In the genomic region with DNA sequence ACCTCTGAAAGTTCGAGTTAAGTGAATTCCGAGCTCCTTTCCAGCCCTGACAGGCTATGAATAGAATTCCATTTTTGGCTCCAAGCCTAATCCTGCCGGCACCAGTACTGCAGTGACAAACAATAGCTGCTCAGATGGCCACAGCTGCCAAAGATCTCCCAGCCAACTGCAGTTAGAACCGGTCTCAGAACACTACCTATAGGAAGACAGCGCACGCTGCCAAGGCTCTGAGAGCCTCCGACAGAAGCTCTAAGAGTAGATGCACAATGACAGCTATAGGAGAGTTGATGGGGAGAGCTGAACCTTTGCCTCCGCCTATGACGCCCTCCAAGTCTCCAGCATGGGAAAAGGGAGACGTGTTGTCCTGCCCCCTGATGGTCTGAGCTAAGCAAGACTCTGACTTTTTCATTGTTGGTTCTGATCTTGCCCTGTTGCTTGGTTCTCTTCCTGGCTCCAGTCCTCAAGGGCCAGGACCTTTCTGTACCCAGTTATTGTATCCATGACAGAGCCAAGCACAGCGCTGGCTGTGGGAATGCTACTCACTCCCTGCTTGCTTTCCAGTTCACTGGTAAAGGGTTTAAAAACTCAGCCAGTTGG, we compare ENCODE assay signal across 8 mouse cellular contexts.
A peak's percentile ranks its signal among the peaks of the same experiment; 100 is the strongest.
DNase-seq lines count a peak whose midpoint lies in the region; ATAC-seq and TF ChIP-seq lines count a peak whose summit lies in the region.

No protein-coding gene starts in this region.

- H3K4me1 ChIP-seq in forebrain, postnatal 0 days (ENCODE audit: insufficient read depth): 0 out of 2 replicates have a peak, but pooled peaks cover 10% of the 10 kb centered on the region
- peaks cover 35% of the 10 kb centered on the region for H3K4me1 ChIP-seq in lung, embryonic 16.5 days (replicated peaks; ENCODE audit: control insufficient read depth, insufficient read depth, low read length)

- ATAC-seq in forebrain, postnatal 0 days: peak; percentile 91
- peak; percentile 91 for ATAC-seq in lung, embryonic 16.5 days (ENCODE audit: low read depth)

- H3K4me3 ChIP-seq in forebrain, postnatal 0 days (ENCODE audit: low read depth, low read length): 0 out of 2 replicates have a peak overlapping the region, but pooled peaks have one; percentile 6
- peak overlapping the region; percentile 9; the same call in 1 of the 2 replicates for H3K4me3 ChIP-seq in lung, embryonic 16.5 days (ENCODE audit: low read length)

- 3% methylated on average over 11 of the region's 11 CpGs for WGBS in forebrain, postnatal 0 days
- WGBS in lung, embryonic 16.5 days: 18% methylated on average over 11 of the region's 11 CpGs

- H3K27me3 ChIP-seq in forebrain, postnatal 0 days (ENCODE audit: insufficient read depth, low read length): no peaks in the 10 kb centered on the region
- H3K27me3 ChIP-seq in lung, embryonic 16.5 days (ENCODE audit: control insufficient read depth, insufficient read depth, low read depth, low read length): no peaks in the 10 kb centered on the region

- peak; percentile 59 for DNase-seq in urinary bladder, postnatal 14 days (ENCODE audit: low spot score)
- DNase-seq in urinary bladder, postnatal 10 days (ENCODE audit: low spot score): no peak
- peak; percentile 76 for DNase-seq in forebrain, postnatal 0 days
- peak; percentile 85 for DNase-seq in heart, postnatal 4 days
- DNase-seq in layer of hippocampus, adult 18-20 months (ENCODE audit: low spot score in 2 of 2): peak; percentile 33 to 63
- DNase-seq in right cerebral cortex, adult 18-20 months: peak; percentile 55
- DNase-seq in spleen, postnatal 10 days (ENCODE audit: low spot score in 2 of 2): no peak

- no peak overlapping the region for H3K9ac ChIP-seq in forebrain, postnatal 0 days
- H3K9ac ChIP-seq in lung, embryonic 16.5 days (ENCODE audit: low read length): peak overlapping the region; percentile 41

- H3K9me3 ChIP-seq in forebrain, postnatal 0 days (ENCODE audit: low read length): no peaks in the 10 kb centered on the region
- H3K9me3 ChIP-seq in lung, embryonic 16.5 days (ENCODE audit: control insufficient read depth, low read length): no peaks in the 10 kb centered on the region

- TF ChIP-seq CTCF in forebrain, postnatal 0 days (IDR thresholded peaks at IDR 0.05; ENCODE audit: low read depth): peak; percentile 47

- H3K4me2 ChIP-seq in forebrain, postnatal 0 days (ENCODE audit: low read depth): peak overlapping the region; percentile 39
- peak overlapping the region; percentile 41 for H3K4me2 ChIP-seq in lung, embryonic 16.5 days (ENCODE audit: low read depth, low read length)

- H3K27ac ChIP-seq in forebrain, postnatal 0 days (ENCODE audit: low read depth, low read length): no peak overlapping the region
- H3K27ac ChIP-seq in lung, embryonic 16.5 days (ENCODE audit: low read length): peak overlapping the region; percentile 80

- H3K36me3 ChIP-seq in forebrain, postnatal 0 days (ENCODE audit: insufficient read depth): no peaks in the 10 kb centered on the region
- no peaks in the 10 kb centered on the region for H3K36me3 ChIP-seq in lung, embryonic 16.5 days (ENCODE audit: control insufficient read depth, insufficient read depth, low read length)

Comparison
In these comparisons a context has a peak if more than half of its experiments do, and no peak if none do; other contexts are left out.
1. DNase-seq: peak in urinary bladder, postnatal 14 days (single experiment), forebrain, postnatal 0 days (single experiment), heart, postnatal 4 days (single experiment), layer of hippocampus, adult 18-20 months (2 of 2) and right cerebral cortex, adult 18-20 months (single experiment); none in urinary bladder, postnatal 10 days (single experiment) and spleen, postnatal 10 days (0 of 2).